Mouse (Mus musculus): Measurements from ENCODE around the gene Ccdc14.

GRCm38 (mm10) chr16:34668341-34668740, 22.1 kb upstream of the Ccdc14 start:
- TF ChIP-seq CTCF (IDR thresholded peaks at IDR 0.05; ENCODE audit: low read depth, low read length) (no peak), POLR2A (IDR thresholded peaks at IDR 0.05; ENCODE audit: extremely low read depth, insufficient read depth, low read length) (no peak)

Data from liver, adult 2 months (tissue).